Mouse (Mus musculus): ENCODE data around the gene Olfr168. TPM values are rescaled to one million over a fixed set of nuclear protein-coding genes. Genes with fewer than 3 reads are reported as not detected.
"Not testable (repeated sequence)": the region's sequence is repeated elsewhere in the genome, so short reads cannot be mapped to it uniquely, and the experiment has no call there.

The Olfr168 gene
- total RNA-seq (2014; rRNA removed) (not detected in 2 replicates), polyA plus RNA-seq (2012; rRNA removed) (not detected in 2 replicates)

DNA sequence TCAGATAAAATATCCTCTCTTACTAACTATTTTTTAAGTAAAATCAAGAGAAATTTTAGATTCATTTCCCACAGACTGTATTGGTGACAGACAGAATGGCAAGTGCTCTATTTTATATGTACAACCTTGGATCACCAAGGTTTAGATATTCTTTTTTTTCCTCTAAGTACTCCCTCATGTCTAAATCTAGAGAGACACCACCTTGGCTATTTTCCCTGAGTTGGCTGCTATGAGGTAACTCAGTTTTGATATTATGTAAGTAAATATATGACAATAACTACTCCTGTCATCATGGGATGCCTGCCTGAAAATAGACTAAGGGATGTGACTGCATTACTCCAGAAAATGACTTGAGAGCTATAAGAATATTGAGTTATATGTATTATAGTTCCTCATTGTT is at the start of gene Olfr168:
Gene Olfr168, minus strand, starts transcription at position 101 of the 400 bp plus-strand sequence.
- no peak within 1 kb of the TSS for H3K9ac ChIP-seq (ENCODE audit: low read depth, low read length)
- no peak within 1 kb of the TSS for H3K4me3 ChIP-seq (ENCODE audit: insufficient read depth, low read depth, low read length)
- no peak within 1 kb of the TSS for H3K27ac ChIP-seq (replicated peaks; ENCODE audit: insufficient read depth, low read depth, low read length)
- no peak for DNase-seq (ENCODE audit: extremely low read depth, low read depth, low spot score)
- H3K27me3 ChIP-seq (ENCODE audit: control insufficient read depth, insufficient read depth, low read length), result no peaks in the 10 kb centered on the region
- no peaks in the 10 kb centered on the region for H3K4me1 ChIP-seq (ENCODE audit: control insufficient read depth, insufficient read depth, low read length)
- no peak for TF ChIP-seq CTCF (IDR thresholded peaks at IDR 0.05; ENCODE audit: low read depth, low read length)
- TF ChIP-seq POLR2A (IDR thresholded peaks at IDR 0.05; ENCODE audit: extremely low read depth, insufficient read depth, low read length), result no peak
- H3K79me2 ChIP-seq (ENCODE audit: control insufficient read depth, insufficient read depth, low read length), result no peaks in the 10 kb centered on the region
- H3K36me3 ChIP-seq (ENCODE audit: control insufficient read depth, insufficient read depth, low read length), result no peaks in the 10 kb centered on the region

- H3K4me1 ChIP-seq (ENCODE audit: control insufficient read depth, insufficient read depth, low read length); H3K79me2 ChIP-seq (ENCODE audit: control insufficient read depth, insufficient read depth, low read length); H3K36me3 ChIP-seq (ENCODE audit: control insufficient read depth, insufficient read depth, low read length); H3K9ac ChIP-seq (ENCODE audit: low read depth, low read length); H3K27ac ChIP-seq (replicated peaks; ENCODE audit: insufficient read depth, low read depth, low read length); DNase-seq (ENCODE audit: extremely low read depth, low read depth, low spot score); H3K27me3 ChIP-seq (ENCODE audit: control insufficient read depth, insufficient read depth, low read length); H3K4me3 ChIP-seq (ENCODE audit: insufficient read depth, low read depth, low read length): not testable (repeated sequence)
- 84% methylated on average over 2 of the region's 2 CpGs for WGBS
These were observed 36.4 kb upstream of the Olfr168 start, which contains the start of gene Olfr169 for GRCm38 (mm10) chr16:19571709-19572108. Gene Olfr169 (minus strand): TSS chr16:19571809.

- not testable (repeated sequence) for H3K36me3 ChIP-seq (ENCODE audit: control insufficient read depth, insufficient read depth, low read length); H3K4me3 ChIP-seq (ENCODE audit: insufficient read depth, low read depth, low read length); H3K9ac ChIP-seq (ENCODE audit: low read depth, low read length); DNase-seq (ENCODE audit: extremely low read depth, low read depth, low spot score); H3K27ac ChIP-seq (replicated peaks; ENCODE audit: insufficient read depth, low read depth, low read length); H3K27me3 ChIP-seq (ENCODE audit: control insufficient read depth, insufficient read depth, low read length); H3K4me1 ChIP-seq (ENCODE audit: control insufficient read depth, insufficient read depth, low read length); H3K79me2 ChIP-seq (ENCODE audit: control insufficient read depth, insufficient read depth, low read length)
- 85% methylated on average over 7 of the region's 7 CpGs for WGBS
These were observed 18.1 kb upstream of the Olfr168 start for GRCm38 (mm10) chr16:19553429-19553828.

DNA sequence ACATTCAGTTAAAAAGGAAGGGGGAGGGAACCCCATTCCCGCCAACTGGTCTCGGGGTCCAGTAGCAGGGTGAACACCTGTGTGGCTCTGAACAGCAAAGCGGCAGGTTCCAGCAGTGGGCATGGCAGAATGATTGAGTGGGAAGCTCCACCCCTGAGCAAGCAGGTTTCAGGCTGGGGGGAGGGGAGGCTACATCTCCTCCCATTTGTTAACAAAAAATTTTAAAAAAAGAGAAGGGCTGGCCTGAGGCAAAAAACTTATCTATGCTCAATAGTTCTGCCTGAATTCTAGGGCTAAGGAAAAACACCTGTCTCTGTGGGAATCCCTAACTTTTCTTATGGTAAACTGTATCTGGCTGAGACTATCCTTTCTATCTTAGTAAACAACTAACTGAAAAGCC is 16.9 kb upstream of the Olfr168 start:
- not testable (repeated sequence) for H3K27me3 ChIP-seq (ENCODE audit: control insufficient read depth, insufficient read depth, low read length); H3K36me3 ChIP-seq (ENCODE audit: control insufficient read depth, insufficient read depth, low read length); H3K27ac ChIP-seq (replicated peaks; ENCODE audit: insufficient read depth, low read depth, low read length); H3K79me2 ChIP-seq (ENCODE audit: control insufficient read depth, insufficient read depth, low read length); H3K4me3 ChIP-seq (ENCODE audit: insufficient read depth, low read depth, low read length); H3K9ac ChIP-seq (ENCODE audit: low read depth, low read length); DNase-seq (ENCODE audit: extremely low read depth, low read depth, low spot score); H3K4me1 ChIP-seq (ENCODE audit: control insufficient read depth, insufficient read depth, low read length)
- WGBS, result 93% methylated on average over 3 of the region's 3 CpGs

DNA sequence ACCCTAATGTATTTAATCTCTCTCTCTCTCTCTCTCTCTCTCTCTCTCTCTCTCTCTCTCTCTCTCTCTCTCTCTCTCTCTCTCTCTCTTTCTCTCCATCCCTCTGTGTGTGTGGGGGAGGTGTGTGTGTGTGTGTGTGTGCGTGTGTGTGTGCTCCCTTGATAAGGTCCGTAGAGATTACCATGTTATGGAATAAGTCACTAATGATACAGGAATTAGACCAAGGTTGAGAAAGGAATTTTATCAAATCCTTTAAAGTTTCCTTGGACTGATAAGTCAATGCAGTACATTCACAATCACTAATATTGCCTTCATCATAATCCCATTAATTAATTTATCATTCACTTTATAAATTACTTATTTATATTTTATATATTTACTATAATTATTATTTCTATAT is 13.2 kb downstream of the Olfr168 start, which contains the start of gene Olfr167:
Gene Olfr167, minus strand, starts transcription at position 101 of the 400 bp plus-strand sequence.
- H3K36me3 ChIP-seq (ENCODE audit: control insufficient read depth, insufficient read depth, low read length), result no peaks in the 10 kb centered on the region
- H3K79me2 ChIP-seq (ENCODE audit: control insufficient read depth, insufficient read depth, low read length), result no peaks in the 10 kb centered on the region
- H3K4me1 ChIP-seq (ENCODE audit: control insufficient read depth, insufficient read depth, low read length), result no peaks in the 10 kb centered on the region
- H3K27me3 ChIP-seq (ENCODE audit: control insufficient read depth, insufficient read depth, low read length), result no peaks in the 10 kb centered on the region
- no peak for TF ChIP-seq POLR2A (IDR thresholded peaks at IDR 0.05; ENCODE audit: extremely low read depth, insufficient read depth, low read length)
- no peak for TF ChIP-seq CTCF (IDR thresholded peaks at IDR 0.05; ENCODE audit: low read depth, low read length)
- WGBS, result 82% methylated on average over 2 of the region's 2 CpGs
- no peak for DNase-seq (ENCODE audit: extremely low read depth, low read depth, low spot score)
- H3K4me3 ChIP-seq (ENCODE audit: insufficient read depth, low read depth, low read length), result no peak within 1 kb of the TSS
- no peak within 1 kb of the TSS for H3K9ac ChIP-seq (ENCODE audit: low read depth, low read length)
- no peak within 1 kb of the TSS for H3K27ac ChIP-seq (replicated peaks; ENCODE audit: insufficient read depth, low read depth, low read length)

GRCm38 (mm10) chr16:19483394-19483793 is 52.0 kb downstream of the Olfr168 start, which contains the start of gene Olfr166:
Gene Olfr166 (plus strand): TSS chr16:19483694.
- no peaks in the 10 kb centered on the region for H3K79me2 ChIP-seq (ENCODE audit: control insufficient read depth, insufficient read depth, low read length)
- no peaks in the 10 kb centered on the region for H3K4me1 ChIP-seq (ENCODE audit: control insufficient read depth, insufficient read depth, low read length)
- no peaks in the 10 kb centered on the region for H3K27me3 ChIP-seq (ENCODE audit: control insufficient read depth, insufficient read depth, low read length)
- no peak within 1 kb of the TSS for H3K4me3 ChIP-seq (ENCODE audit: insufficient read depth, low read depth, low read length)
- no peak for TF ChIP-seq CTCF (IDR thresholded peaks at IDR 0.05; ENCODE audit: low read depth, low read length)
- no peak for TF ChIP-seq POLR2A (IDR thresholded peaks at IDR 0.05; ENCODE audit: extremely low read depth, insufficient read depth, low read length)
- DNase-seq (ENCODE audit: extremely low read depth, low read depth, low spot score), result no peak
- no peak within 1 kb of the TSS for H3K9ac ChIP-seq (ENCODE audit: low read depth, low read length)
- H3K36me3 ChIP-seq (ENCODE audit: control insufficient read depth, insufficient read depth, low read length), result no peaks in the 10 kb centered on the region
- no peak within 1 kb of the TSS for H3K27ac ChIP-seq (replicated peaks; ENCODE audit: insufficient read depth, low read depth, low read length)

Other genes with a start within 250 kb of the Olfr168 start
- not detected in 2 replicates for gene Olfr164, start 221.5 kb downstream of the Olfr168 start, total RNA-seq (2014; rRNA removed)
- not detected in 2 replicates for gene Olfr164, start 221.5 kb downstream of the Olfr168 start, polyA plus RNA-seq (2012; rRNA removed)
- not detected in 2 replicates for gene Olfr165, start 112.4 kb downstream of the Olfr168 start, total RNA-seq (2014; rRNA removed)
- not detected in 2 replicates for gene Olfr165, start 112.4 kb downstream of the Olfr168 start, polyA plus RNA-seq (2012; rRNA removed)
- not detected in 2 replicates for gene Olfr166, start 51.9 kb downstream of the Olfr168 start, total RNA-seq (2014; rRNA removed)
- 0.09 TPM in 1 of 2 replicates, not detected in the other for gene Olfr166, start 51.9 kb downstream of the Olfr168 start, polyA plus RNA-seq (2012; rRNA removed)
- gene Olfr167, start 13.3 kb downstream of the Olfr168 start, total RNA-seq (2014; rRNA removed), result not detected in 2 replicates
- gene Olfr167, start 13.3 kb downstream of the Olfr168 start, polyA plus RNA-seq (2012; rRNA removed), result not detected in 2 replicates
- not detected in 2 replicates for gene Olfr169, start 36.3 kb upstream of the Olfr168 start, total RNA-seq (2014; rRNA removed)
- gene Olfr169, start 36.3 kb upstream of the Olfr168 start, polyA plus RNA-seq (2012; rRNA removed), result not detected in 2 replicates
- gene Olfr170, start 76.3 kb upstream of the Olfr168 start, total RNA-seq (2014; rRNA removed), result not detected in 2 replicates
- gene Olfr170, start 76.3 kb upstream of the Olfr168 start, polyA plus RNA-seq (2012; rRNA removed), result not detected in 2 replicates
- gene Olfr171, start 94.4 kb upstream of the Olfr168 start, total RNA-seq (2014; rRNA removed), result not detected in 2 replicates
- not detected in 2 replicates for gene Olfr171, start 94.4 kb upstream of the Olfr168 start, polyA plus RNA-seq (2012; rRNA removed)
- gene Lamp3, start 170.8 kb upstream of the Olfr168 start, total RNA-seq (2014; rRNA removed), result not detected in 2 replicates
- not detected in 2 replicates for gene Lamp3, start 170.8 kb upstream of the Olfr168 start, polyA plus RNA-seq (2012; rRNA removed)
- gene B3gnt5, start 224.7 kb upstream of the Olfr168 start, total RNA-seq (2014; rRNA removed), result 0.09 and 0.20 TPM in 2 replicates
- gene B3gnt5, start 224.7 kb upstream of the Olfr168 start, polyA plus RNA-seq (2012; rRNA removed), result 0.02 TPM in 2 replicates

Measured in liver, adult 2 months (tissue).